Mouse (Mus musculus) large intestine, adult 2 months (tissue): ENCODE measurements around the gene Sema6b. TPM values are rescaled to one million over a fixed set of nuclear protein-coding genes. Genes with fewer than 3 reads are reported as not detected.
A peak's percentile ranks its signal among the peaks of the same experiment; 100 is the strongest.
"Not testable (repeated sequence)": the region's sequence is repeated elsewhere in the genome, so short reads cannot be mapped to it uniquely, and the experiment has no call there.

ENCODE experiments used
- DNase-seq: peaks from one replicate; pipeline ENCODE4 v3.0.0-alpha.2; 2012; ENCODE audit warnings: low read depth, low spot score
- WGBS: fragments of 180-500 bp; shearing (Covaris S2); methylation state at CpG from one replicate; pipeline ENCODE4 v1.1.7; 2018; 5-methylcytosine and 5-hydroxymethylcytosine counted together
- polyA plus RNA-seq: library from polyadenylated mRNA; depleted of rRNA; stranded (reverse); fragments of >200 nt; gene quantifications from 2 replicates; pipeline ENCODE4 v1.2.3, GENCODE M21; 2012

Sema6b gene
- polyA plus RNA-seq, 1 experiment, result 3.5 TPM

DNA sequence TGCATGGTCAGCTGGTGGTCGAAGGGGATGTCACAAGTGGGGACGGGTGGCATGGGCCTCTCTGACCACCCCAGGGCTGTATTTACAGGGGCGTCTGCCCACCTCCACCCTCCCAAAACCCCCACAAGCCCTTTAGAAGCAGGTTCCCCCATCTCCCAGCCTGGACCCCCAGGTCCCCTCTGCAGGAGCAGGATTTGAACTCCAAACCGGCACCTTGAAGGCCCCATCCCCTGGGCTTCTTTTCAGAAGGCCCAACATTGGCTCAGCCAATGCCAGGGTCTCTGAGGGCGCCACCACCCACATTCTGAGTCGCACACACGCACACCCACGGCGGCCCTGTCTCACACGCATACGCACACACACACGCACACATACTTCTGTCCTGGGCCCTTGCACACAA is 17.0 kb downstream of the Sema6b start:
- no peak for DNase-seq
- 92% methylated on average over 12 of the region's 12 CpGs for WGBS

DNA sequence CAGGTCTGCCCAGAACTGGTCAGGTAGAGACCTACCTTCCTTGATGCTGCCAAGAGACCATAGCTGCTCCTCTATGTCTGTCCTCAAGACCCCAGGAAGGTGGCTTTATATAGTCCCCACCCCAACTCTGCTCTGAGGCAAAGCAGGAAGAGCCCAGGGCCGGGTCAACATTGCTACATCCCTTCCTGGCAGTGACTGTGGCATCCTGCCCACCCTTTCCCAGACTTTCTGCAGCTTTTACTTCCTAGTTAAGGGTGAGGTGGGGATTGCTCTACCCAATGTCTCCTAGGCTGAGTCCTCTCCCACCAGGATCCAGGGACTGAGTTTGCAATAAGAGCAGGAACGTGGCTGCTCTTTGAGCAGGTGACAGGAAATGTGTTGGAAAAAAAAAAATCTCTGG is 18.3 kb downstream of the Sema6b start, which contains the start of gene Lrg1:
Lrg1 (minus strand) TSS at position 176 of the 400 bp plus-strand sequence.
- DNase-seq, result no peak

DNA sequence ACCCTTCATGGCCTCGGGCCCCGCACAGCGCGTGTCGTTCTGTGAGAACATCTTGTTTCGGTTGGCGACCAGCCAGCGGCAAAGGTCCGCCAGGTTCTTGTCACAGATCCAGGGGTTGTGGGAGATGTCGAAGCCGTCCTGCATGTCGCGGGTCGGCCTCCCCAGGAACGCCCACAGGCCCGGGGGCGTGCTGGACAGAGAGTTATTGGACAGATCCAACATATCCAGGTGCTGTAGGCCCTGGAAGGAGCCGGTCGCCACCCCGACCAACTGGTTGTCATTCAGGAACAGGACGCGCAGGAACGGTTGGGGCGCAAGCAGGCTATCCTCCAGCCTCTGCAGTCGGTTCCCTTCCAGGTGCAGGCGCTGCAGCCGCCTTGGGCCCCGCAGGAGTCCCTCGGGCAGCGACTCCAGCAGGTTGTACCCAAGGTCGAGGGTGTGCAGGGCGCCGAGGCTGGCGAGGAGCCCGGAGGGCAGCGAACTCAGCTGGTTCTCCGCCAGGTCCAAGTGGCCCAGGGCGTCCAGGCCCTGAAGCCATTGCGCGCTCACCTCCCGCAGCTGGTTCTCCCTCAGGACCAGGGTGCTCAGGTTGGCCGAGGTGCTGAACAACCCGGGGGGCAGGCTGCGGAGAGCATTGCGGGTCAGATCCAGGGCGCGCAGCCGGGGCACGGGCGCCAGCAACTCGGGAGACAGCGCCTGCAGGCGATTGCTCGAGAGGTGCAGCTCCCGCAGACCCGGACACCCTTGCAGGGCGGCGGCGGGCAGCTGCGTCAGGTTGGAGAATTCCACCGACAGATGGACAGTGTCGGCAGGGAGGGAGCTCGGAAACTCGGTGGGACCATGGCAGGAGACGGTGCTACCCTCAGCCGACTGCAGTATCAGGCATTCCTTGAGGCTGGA is 19.9 kb downstream of the Sema6b start:
- 4% methylated on average over 66 of the region's 66 CpGs for WGBS
- DNase-seq, result no peak

More for the DNA sequence above, 18.3 kb downstream of the Sema6b start, which contains the start of gene Lrg1:
- 21% methylated on average over 2 of the region's 2 CpGs for WGBS

DNA sequence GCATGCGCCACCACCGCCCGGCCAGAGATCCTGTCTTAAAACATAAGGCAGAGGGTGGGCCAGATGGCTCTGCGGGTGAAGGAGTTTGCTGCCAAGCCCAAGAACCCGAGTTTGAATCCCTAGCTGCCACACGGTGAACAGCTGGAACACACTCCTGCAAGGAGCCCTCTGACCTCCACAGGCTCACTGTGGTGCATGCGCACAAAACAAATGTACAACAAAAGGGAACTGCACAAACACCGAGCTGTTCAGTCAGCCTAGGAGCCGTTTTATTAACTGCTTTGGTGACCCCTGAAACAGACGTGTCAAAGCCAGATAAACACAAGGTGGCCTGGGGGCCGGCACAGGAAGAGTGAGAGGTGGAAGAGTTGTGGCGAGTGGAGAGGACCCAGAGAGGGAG is 20.7 kb downstream of the Sema6b start:
- whole genome bisulfite sequencing, result 36% methylated on average over 12 of the region's 12 CpGs
- DNase-seq, result no peak

DNA sequence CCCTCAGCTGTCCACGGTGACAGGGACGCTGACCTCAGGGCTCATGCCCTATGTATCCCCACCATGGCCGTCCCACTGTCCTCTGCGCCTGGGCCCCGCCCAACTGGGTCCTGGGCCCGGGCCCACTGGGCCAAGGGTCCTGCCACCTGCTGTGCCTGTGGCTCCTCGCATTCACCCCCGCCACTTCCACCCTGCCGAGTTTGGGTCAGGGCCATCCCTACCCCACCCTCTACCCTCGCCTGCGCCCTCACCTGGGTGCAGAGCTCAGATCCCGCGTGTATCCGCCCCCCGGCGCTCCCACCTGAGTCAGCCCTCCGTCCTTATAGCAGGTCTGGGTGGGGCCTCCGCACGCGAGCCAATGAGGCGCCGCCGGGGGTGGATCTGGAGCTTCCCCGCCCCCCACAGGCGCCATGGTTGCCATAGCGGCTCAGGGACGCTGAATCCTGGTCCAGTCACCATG is 22.9 kb downstream of the Sema6b start, which contains the start of gene Plin5:
Plin5 (minus strand) TSS at position 346 of the 460 bp plus-strand sequence.
- 1% methylated on average over 27 of the region's 27 CpGs for WGBS
- DNase-seq, result no peak

DNA sequence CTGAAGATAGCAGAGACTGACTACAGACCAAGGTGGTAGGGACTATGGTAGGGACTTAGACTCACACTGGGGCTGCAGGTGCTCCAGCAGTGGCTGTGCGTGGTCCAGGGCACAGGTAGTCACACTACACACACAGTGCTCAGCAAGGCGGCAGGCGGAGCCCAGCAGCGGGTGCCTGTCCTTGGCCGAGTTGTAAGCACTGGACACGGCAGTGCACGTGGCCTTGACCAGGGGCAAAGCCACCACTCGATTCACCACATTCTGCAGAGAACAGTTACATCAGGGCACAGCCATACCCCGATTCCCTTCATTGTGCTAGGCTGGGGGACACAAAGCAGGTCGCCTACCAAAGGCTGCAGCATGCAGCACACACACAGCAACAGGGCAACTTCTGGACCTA is 23.9 kb downstream of the Sema6b start:
- WGBS, result 69% methylated on average over 10 of the region's 10 CpGs
- DNase-seq, result no peak

DNA sequence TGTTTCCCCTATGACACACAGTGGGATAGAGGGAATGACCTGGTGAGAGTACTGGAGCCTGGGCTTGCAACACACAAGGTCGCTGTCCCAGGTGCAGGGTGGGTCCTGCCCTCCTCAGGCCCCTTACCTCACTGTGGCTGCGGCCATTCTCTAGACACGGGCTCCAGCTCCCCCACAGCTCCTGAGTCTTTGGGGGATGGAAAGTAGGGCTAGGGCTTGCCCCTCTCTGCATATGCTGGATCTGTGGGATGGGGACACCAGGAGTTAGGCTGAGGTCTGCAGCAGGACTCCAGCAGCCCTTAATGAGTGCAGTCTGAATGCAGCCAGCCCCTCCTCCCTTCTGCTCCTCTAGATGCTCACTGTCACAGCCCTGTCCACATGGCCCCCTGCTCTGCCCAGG is 27.4 kb downstream of the Sema6b start:
- DNase-seq, result no peak
- 86% methylated on average over 3 of the region's 3 CpGs for WGBS

DNA sequence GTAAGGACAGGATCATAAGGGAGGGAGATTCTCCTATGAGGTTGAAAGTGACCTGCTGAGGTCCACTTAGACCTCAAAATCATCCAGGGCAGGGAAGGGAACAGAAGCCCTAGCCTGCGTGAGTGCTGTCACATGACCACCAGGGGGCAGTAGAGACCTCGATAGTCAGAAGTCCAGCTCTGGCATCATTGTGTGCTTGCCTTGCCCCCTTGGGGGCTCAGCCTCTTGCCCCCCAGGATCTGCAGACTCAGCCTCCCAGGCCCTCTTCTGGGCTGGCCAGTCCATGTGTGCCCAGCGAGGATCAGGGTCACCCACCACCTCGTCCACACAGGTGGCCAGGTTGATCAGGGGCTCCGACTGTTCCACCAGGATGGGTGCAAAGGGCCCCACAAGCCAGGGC is 28.3 kb downstream of the Sema6b start:
- DNase-seq, result peak; percentile 40
- WGBS, result 50% methylated on average over 5 of the region's 5 CpGs

DNA sequence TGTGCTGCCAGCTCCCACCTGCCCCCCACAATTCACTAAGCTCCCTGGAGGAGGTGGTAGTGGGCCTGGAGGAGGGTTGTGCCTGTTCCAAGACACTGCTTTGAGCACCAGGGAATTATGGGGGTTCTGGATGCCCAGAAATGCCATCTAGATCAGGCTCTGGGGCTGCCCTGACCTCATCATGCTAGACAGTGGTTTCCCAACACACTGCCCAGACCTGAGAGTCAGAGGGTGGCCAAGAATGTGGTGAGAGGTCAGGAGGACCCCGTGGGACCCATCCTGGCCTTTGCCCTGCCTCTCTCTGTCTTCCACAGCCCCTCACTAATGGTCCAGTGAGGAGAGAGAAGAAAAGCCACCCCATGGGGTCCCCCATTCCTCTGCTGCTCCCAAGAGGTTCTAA is 29.1 kb downstream of the Sema6b start:
- WGBS, result 72% methylated on average over 1 of the region's 1 CpGs
- DNase-seq, result no peak

DNA sequence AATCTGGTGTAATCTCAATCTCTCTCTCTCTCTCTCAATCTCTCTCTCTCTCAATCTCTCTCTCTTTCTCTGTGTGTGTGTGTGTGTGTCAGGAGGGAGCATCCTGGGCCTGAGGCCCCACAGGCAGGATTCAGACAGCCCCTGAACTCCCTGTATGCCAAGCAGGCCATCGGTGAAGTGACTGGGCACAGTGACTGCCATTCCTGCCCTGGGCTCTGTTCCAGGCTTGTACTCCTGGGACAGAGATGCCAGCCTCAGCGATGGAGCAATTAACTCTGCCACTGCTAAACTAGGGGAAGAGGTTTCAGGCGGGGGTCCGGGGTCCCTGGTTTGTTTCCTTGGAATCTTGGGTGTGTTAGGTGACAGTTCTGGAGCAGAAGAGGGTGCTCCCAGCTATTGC is 29.6 kb downstream of the Sema6b start:
- no peak for DNase-seq
- 66% methylated on average over 4 of the region's 4 CpGs for WGBS

DNA sequence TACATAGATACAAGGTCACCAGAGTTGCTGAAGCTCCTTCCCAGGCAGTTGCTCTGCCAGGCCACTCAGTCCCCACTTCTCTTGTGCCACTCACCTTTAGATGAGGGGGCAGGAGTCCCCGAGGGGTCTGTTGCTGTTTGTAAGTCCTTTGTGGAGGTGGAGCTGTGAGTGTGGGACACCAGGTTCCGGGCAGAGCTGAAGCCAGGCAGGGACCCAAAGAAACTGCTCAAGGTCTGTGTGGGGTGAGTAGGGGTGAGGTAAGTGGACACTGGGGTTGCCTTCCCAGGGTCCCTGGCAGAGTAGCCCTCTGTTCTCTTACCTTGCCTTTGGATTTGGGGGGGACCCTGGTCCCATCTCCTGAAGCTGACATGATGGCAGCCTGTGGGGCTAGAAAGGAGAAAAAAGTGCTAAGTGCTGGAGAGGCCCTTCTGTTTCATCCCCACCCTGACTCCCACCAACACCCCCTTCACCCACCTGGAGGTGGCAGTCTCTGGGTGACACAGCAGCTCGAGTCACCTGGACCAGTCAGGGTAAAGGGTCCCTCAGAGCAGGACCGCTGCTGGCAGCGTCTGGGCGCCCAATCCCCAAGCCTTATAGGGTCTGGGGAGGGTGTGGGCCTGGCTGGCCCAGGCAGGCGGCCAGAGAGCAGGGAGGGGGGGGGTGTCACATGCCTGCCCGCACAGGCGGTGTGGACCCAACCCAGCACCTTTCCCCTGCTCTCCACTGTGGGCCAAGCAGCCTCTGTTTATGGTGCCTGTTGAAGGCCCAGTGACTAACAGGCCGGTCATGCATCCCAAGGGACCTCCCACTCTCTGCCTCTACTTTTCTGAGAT is 30.7 kb downstream of the Sema6b start, which contains the start of gene Plin4:
Plin4 (minus strand) TSS at position 585 of the 833 bp plus-strand sequence.
- no peak for DNase-seq
- 43% methylated on average over 10 of the region's 10 CpGs for WGBS

DNA sequence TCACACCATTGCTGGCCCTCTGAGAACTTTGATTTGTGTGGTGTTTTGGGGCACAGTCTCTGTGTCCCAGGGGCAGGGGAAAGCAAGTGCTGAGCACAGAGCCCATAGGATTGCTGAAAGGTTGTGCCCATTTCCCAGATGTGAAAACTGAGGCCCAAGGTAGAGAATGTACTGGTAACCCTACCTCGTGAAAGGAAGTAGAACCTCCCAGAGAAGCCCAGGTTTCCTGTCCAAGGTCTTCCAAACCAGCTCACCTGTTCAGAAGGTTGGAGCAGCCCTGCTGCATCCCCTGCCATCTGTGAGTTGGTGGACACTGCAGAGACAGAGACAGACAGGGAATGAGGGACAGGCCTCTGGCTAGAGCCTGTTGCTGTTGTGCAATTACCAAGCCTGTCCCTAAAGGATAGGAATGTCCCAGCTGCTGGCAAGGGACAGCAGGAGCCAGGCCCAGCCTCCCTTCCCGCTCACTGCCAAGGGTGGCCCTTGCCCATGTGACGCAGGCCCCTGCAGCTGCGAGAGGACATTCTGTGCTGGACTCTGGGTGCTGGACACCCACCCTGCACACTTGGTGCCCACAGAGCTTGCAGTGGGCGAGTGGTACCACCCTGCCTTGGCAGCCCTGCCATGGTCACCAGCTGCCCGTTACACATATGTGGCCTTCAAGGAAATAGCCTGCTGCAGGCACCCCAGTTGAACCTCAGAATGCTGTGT is 31.7 kb downstream of the Sema6b start:
- no peak for DNase-seq

DNA sequence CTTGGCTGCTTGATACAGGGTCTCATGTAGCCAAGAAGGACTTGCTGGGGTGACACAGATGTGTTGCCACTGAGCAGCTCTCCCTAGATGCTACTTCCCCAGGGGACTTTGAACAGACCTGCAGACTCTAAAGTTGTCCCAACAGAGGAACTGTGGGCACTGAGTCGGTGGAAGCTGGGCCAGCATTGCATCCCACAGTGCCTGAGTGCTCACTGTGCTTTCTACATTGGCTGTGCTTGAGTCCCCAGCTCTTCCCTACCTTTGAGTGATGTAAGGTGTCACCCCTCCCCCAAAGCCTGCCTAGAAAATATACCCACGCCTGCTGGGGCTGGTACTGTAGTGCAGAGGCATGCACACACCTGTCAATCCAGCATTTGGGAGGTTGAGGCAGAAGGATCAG is 32.4 kb downstream of the Sema6b start:
- WGBS, result 67% methylated on average over 2 of the region's 2 CpGs
- no peak for DNase-seq

More for the DNA sequence above, 31.7 kb downstream of the Sema6b start:
- 74% methylated on average over 6 of the region's 6 CpGs for WGBS

DNA sequence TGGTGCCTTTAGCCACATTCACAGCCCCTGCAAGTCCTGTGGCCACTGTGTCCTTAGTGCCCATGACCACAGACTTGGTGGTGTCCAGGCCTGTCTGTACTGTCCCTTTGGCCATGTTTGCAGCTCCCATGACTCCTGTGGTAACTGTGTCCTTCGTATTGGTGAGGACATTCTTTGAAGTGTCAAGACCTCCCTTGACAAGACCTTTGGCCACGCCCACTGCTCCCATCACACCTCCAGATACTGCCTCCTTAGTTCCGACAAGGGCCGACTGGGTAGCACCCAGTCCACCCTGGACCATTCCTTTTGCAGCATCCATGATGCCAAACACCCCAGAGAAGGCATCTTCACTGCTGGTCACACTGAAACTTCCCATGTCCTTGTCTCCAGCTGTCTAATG is 33.2 kb downstream of the Sema6b start:
- 74% methylated on average over 4 of the region's 4 CpGs for WGBS
- no peak for DNase-seq

DNA sequence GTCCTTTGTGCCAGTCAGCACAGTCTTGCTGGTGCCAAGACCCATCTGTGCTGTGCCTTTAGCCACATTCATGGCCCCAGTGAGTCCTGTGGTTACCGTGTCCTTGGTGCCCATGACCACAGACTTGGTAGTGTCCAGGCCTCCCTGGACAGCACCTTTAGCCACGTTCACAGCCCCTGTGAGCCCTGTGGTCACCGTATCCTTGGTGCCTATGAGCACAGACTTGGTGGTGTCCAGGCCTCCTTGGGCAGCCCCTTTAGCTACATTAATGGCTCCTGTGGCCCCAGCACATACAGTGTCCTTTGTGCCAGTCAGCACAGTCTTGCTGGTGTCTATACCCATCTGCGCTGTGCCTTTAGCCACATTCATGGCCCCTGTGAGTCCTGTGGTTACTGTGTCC is 33.7 kb downstream of the Sema6b start:
- 93% methylated on average over 4 of the region's 4 CpGs for WGBS
- DNase-seq, result not testable (repeated sequence)

DNA sequence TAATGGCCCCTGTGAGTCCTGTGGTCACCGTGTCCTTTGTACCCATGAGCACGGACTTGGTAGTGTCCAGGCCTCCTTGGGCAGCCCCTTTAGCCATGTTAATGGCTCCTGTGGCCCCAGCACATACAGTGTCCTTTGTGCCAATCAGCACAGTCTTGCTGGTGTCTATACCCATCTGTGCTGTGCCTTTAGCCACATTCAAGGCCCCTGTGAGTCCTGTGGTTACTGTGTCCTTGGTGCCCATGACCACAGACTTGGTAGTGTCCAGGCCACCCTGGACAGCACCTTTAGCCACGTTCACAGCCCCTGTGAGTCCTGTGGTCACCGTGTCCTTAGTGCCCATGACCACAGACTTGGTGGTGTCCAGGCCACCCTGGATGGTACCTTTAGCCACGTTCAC is 35.3 kb downstream of the Sema6b start:
- WGBS, result 93% methylated on average over 2 of the region's 5 CpGs
- DNase-seq, result not testable (repeated sequence)

DNA sequence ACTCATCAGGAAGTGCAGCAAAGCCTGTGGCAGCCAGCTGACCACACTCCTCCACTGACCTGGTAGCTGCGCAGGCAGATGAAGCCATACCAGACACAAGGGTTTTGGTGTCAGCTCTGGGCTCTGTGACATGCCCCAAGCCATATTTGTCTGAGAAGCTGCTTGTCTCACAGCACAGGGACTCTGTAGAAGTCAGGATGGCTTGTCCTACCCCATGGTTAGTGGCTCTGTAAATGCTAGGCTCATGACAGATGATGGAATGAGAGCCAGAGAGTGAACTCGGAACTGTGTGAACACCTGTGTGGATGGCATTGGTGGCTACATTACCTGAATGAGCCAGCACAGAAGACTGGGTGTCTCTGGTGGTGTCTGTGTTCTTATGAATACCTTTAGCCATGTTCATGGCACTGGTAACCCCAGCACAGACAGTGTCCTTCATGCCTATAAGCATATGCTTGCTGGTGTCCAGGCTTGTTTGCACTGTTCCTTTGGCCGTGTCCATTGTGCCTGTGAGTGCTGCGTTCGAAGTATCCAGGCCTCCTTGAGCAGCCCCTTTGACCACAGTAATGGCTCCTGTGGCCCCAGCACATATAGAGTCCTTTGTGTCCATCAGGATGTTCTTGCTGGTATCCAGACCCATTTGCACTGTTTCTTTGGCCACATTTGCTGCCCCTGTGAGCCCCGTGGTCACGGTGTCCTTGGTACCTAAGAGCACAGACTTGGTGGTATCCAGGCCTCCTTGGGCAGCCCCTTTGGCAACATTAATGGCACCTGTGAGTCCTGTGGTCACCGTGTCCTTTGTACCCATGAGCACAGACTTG is 36.5 kb downstream of the Sema6b start:
- 96% methylated on average over 8 of the region's 8 CpGs for WGBS
- DNase-seq, result no peak

DNA sequence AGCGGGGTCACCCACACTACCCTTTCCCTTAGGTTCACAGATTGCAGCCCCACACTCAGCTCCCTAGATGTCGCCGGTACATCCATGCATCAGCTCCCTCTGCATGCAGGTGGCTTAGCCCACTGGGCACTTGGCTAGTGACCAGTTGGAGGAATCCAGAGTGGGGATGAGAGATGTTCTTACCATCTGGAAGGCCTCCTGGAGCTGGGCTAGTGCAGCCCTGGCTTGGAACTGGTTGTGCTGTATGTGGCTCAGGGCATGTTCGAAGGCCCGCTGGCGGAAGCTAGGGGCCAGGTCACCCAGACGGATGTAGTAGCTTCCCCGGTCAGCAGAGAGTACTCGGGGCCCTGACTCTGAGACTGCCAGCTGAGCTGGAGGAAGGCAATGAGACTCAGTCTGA is 37.2 kb downstream of the Sema6b start:
- DNase-seq, result no peak
- 94% methylated on average over 9 of the region's 9 CpGs for WGBS

DNA sequence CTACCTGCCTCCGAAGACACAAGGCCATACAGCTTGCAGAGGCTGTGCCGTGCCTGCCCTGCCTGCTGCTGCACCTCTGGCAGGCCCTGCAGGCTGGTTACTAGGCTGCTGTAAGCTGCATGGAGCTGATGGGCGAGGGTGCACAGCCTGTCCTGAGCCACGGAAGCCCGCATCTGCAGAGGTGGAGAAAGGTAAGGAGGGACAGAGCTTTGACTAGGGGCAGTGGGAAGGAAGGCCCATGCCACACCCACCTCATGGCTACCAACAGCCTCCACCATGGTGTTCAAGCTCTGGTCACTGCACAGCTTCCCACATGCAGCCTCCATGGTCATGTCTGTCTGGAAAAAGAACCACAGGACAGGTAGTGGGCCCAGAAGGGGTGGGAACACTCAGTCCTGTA is 38.0 kb downstream of the Sema6b start:
- WGBS, result 90% methylated on average over 5 of the region's 5 CpGs
- DNase-seq, result no peak
